Mouse (Mus musculus): ENCODE data around the gene Ripor1.

- no peak for TF ChIP-seq EP300 (IDR thresholded peaks at IDR 0.05; ENCODE audit: low read depth)
- TF ChIP-seq CTCF (IDR thresholded peaks at IDR 0.05; ENCODE audit: low read depth), result no peak
Measured at GRCm38 (mm10) chr8:105609771-105610170, 4.7 kb downstream of the Ripor1 start.
